Mouse (Mus musculus) heart, postnatal 4 days (tissue): ENCODE data around the gene Plekha4. TPM values are rescaled to one million over a fixed set of nuclear protein-coding genes. Genes with fewer than 3 reads are reported as not detected.

ENCODE experiments used
- DNase-seq: peaks from one replicate; pipeline ENCODE4 v3.0.0; 2021
- total RNA-seq, 2 experiments: library from RNA; stranded (reverse); gene quantifications; 2 replicates each; pipeline ENCODE4 v1.2.3; 2021

Plekha4 gene
- total RNA-seq, 2 experiments from 2014 or later, result 3.6 to 4.0 TPM

DNA sequence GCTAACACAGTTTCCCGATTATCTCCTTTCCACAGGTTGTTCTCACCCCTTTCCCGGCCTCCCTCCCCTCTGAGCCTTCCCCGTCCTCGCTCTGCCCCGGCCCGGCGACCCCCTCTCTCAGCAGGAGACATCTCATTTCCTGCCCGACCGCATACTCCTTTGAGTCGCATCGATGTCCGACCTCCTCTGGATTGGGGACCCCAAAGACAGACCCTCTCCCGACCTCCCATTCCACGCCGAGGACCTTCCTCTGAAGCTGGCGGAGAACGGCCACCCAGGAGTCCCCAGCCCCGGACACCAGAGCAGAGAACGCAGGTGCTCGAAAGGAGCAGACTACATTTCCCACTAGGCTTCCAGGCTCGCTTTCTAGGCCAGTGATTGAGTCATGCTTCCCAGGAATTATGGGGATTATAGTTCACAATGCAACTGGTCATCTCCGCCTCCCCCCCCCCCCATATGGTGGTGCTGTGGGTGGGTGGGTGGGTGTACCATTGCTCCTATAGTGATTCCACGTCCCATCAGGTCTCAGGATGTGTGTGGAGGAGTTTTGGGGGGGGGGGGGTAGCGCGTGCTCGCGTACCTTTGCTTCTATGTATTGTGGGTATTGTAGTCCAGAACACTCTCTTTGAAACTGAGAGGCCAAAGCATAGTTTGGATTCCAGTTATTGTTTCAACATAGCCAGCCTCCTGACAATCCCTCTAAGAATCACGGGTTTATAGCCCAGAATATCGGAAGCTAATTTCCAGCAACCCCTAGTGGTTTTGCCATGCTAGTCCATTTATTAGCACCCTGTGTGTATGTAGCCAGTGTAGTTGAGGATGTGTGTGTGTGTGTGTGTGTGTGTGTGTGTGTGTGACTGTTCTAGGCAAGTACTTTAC lies 12.3 kb downstream of the Plekha4 start:
- peak; percentile 54 for DNase-seq

GRCm38 (mm10) chr7:45539095-45539494 lies 13.0 kb downstream of the Plekha4 start:
- DNase-seq, result no peak

DNA sequence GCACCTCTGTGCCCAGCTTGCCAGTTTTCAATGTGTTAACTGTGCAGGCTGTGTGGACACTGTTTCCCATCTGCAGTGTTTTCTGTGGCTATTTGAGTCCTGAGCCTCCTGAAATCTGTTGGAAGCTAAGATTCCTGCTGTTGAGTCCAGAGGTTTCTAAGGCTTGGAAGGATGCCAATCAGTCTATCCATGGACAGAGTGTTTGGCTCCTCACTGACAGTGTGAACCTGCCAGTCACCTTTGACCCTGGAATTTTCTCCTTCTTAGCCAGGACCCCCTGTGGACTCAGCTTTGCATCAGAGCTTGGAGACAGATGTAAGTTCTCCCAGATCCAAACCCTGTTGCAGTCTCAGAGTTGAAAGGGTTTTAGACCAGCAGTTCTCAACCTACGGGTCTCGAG lies 14.1 kb downstream of the Plekha4 start:
- no peak for DNase-seq

DNA sequence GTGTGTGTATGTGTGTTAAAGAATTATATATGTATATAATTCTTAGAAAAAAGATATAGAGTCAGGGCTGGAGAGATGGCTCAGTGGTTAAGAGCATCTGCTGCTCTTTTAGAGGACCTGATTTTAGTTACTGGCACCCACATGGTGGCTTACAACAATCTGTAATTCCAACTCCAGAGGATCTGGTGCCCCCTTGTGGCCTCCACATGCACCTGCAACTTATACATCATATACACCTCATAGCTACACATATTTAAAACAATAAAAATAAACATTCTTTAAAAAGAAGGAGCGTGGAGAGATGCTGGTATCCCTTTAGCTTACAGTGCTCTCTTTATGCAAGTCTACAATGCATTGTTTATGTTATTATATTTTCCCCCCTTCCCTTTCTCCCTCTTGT lies 18.4 kb downstream of the Plekha4 start:
- DNase-seq, result no peak

- no peak for DNase-seq
Observed at GRCm38 (mm10) chr7:45549641-45550436, 23.7 kb downstream of the Plekha4 start.

GRCm38 (mm10) chr7:45550821-45551511 lies 24.8 kb downstream of the Plekha4 start:
- no peak for DNase-seq

DNA sequence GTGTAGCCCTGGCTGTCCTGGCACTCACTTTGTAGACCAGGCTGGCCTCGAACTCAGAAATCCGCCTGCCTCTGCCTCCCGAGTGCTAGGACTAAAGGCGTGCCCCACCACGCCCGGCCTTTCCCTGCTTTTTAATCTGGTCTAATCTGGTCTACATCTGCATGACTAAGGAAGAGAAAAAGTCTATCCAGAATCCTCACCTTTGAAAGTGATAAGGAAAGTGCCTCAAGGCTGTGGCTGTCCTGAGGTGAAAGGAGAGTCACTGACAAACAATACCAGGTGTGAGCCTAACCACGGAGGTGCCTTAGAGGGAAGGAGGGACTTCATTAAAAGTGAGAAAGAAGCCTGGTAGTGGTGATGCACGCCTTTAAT lies 25.4 kb downstream of the Plekha4 start:
- DNase-seq, result no peak

DNA sequence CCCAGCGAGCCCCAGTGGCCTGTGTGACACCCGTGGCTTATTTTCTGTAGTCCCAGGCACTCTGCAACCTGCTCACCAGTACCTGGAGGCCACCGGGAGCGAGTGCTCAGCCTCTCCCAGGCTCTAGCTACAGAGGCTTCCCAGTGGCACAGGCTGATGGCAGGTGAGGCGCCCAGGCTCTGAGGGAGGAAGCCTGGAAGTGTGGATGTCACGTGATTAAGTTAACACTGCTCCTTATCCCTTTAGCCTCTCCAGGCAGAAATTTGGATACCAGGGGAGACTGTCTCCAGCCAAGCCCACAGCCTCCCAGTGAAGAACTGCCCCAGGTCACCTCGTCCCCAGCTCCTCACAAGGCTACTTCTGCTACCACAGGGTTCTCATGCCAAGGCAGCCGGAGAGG lies 27.4 kb downstream of the Plekha4 start:
- DNase-seq, result no peak

GRCm38 (mm10) chr7:45553990-45554389 lies 27.9 kb downstream of the Plekha4 start:
- no peak for DNase-seq

GRCm38 (mm10) chr7:45554744-45555143 lies 28.6 kb downstream of the Plekha4 start, which contains the start of gene Hsd17b14:
Hsd17b14 (plus strand) TSS chr7:45554893.
- DNase-seq, result no peak

- DNase-seq, result peak; percentile 90
Observed at GRCm38 (mm10) chr7:45555787-45556186, 29.7 kb downstream of the Plekha4 start.

GRCm38 (mm10) chr7:45558907-45559306 lies 32.8 kb downstream of the Plekha4 start:
- no peak for DNase-seq

DNA sequence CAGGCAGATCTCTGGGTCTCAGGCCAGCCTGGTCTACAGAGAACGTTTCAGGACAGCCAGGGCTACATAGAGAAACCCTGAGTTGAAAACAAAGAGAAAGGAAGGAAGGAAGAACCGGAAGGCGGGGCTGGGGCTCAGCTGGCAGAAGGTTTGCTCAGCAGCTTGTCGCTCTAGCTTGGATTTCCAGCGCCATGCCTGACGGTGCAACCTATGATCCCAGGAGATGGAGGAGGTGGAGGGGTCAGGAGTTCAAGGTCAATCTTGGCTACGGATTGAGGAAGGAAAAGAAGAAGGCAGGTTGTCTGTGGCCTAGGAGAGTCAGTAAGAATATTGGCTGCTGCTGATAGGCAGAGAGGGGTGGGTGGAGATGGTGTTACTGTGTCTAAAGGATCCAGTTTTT lies 34.1 kb downstream of the Plekha4 start:
- DNase-seq, result no peak

DNA sequence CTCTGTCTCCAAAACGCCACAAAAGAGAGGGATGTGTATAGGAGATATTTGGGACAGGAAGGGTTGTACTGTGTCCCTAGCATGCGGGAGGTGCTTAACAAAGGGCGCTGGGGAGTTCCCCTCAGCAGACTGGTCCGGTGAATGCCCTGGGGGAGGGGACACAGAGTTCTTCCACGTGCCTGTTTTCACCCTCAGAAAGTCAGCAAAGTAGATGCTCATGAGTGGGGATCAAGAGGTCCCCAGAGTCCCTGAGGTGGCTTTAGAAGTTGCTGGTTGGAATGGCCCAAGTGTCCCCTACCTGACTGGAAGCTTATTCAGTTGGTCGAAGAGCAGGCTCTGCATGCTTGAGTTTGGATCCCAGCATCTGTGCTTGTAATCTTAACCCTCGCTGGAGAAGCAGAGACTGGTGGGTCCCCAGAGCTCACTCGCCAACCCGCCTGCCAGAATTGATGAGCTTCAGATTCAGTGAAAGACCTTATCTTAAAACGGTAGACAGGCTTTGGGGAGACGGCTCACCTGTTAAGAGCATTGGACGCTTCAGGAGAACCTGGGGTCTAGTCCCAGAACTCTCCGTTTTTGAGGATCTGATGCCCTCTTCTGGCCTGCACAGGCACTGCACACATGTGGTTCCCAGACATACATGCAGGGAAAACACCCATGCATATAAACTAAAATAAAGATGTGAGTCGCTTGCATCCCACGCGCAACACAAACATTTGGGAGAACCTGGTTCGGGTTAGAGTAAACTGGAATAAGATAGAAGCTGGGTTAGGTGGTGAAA lies 34.9 kb downstream of the Plekha4 start:
- DNase-seq, result peak; percentile 87

GRCm38 (mm10) chr7:45561624-45562520 lies 35.7 kb downstream of the Plekha4 start:
- DNase-seq, result no peak

DNA sequence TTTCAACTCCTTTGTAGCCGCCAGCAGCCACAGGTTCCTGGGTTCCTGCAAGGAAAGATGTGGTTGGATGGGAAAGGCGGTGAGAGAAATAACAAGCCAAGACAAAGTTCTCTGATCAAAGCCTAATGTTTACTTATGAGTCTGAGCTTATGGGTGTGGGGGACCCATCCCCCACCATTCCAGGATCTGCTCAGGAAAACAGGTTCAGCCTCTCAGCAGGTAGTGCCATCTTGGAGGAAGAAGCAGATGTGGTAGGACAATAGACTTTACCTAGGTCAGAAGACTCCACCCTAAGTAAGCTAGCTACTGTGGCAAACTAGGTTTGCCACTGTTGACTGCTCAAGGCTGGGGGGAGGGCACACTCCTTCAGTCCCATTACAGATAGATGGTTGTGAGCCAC lies 38.7 kb downstream of the Plekha4 start:
- no peak for DNase-seq

GRCm38 (mm10) chr7:45565446-45565845 lies 39.3 kb downstream of the Plekha4 start:
- DNase-seq, result no peak

- DNase-seq, result no peak
Observed at GRCm38 (mm10) chr7:45567112-45567779, 41.1 kb downstream of the Plekha4 start.

DNA sequence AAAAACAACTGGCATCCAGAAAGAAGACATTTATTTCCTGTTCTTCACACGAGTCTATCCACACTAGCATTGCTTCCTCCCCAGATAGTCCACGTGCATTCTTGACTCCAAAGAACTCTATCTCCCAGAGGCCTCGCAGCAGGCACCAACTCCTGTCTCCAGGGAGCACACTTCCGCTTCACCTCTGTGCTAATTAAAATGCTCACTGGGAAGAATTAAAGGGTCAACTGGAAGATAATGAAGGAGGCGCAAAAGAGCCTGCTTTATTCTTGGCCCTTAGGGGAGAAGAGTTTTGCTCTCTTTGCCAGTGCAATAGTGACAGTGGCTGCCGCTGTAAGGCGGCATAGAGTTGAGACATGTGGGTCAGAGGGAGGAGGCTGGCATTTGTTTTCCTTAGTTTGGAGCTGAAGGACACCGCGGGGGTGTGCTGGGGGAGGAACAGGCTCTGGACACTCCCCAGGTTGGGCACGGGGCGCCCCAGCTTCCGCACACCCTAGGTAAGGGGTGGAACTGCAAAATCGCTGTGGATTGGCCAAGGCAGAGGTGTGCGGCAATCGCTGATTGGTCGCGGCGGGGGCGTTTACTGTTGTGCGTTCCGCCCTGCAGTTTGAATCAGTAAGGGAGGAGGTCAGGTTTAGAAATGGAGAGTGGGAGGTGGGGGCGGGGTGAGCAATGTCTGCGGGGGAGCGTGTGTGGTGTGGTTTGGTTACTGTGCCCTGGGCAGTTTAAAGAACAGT lies 41.8 kb downstream of the Plekha4 start:
- DNase-seq, result peak; percentile 90
